Mouse (Mus musculus): ENCODE measurements around the gene Tff1.

- TF ChIP-seq POLR2A (IDR thresholded peaks at IDR 0.05; ENCODE audit: insufficient read depth, low read length) (no peak), CTCF (IDR thresholded peaks at IDR 0.05; ENCODE audit: low read depth, low read length) (no peak)
Measured at GRCm38 (mm10) chr17:31157921-31158320, 7.2 kb downstream of the Tff1 start.
